Mouse (Mus musculus): ENCODE measurements around the gene Camk1d.

DNA sequence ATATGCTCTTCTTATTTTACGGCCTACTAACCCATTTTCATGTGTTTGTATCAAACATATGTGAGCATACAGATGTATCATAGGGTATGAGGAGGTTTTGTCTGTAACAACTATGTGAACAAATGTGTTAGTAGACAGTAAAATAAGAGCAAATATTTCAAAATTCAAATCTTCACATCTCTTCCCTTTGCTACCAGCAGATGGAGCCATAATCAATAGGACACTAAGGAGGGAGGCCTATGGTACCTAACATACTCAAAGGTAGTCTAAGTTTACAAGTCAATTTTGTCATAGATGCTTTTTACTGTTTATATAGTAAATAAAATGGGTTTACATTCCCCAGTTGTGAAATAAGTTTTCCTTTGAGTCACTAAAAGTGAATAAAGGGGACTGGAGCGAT is 262.7 kb downstream of the Camk1d start:
- TF ChIP-seq CTCF (IDR thresholded peaks at IDR 0.05; ENCODE audit: extremely low read depth, insufficient read length, insufficient replicate concordance, low read depth, low read length), result no peak
- TF ChIP-seq POLR2A (IDR thresholded peaks at IDR 0.05; ENCODE audit: low read depth, low read length), result no peak

Measured in small intestine, adult 2 months (tissue).